Mouse (Mus musculus) liver, embryonic 11.5 days (tissue): ENCODE data around the gene Sertad1. TPM values are rescaled to one million over a fixed set of nuclear protein-coding genes. Genes with fewer than 3 reads are reported as not detected.

ENCODE experiments used
- ATAC-seq: fragments of 200-750 bp; cut with Nextera tagmentation; replicated peaks from 2 replicates; pipeline ENCODE4 v1.8.0; 2017; ENCODE audit warnings: moderate number of reproducible peaks, mild to moderate bottlenecking, moderate TSS enrichment, moderate library complexity; ENCODE audit not compliant: low FRiP score
- DNase-seq: peaks from one replicate; pipeline ENCODE4 v3.0.0-alpha.2; 2017; ENCODE audit warnings: low spot score
- H3K27ac ChIP-seq: fragments of 300-500 bp; sonication (generic); 2 replicates; pipeline ENCODE4 v1.5.1; 2014; ENCODE audit warnings: mild to moderate bottlenecking, low read depth, low read length, control low read depth
- H3K27me3 ChIP-seq: fragments of 300-500 bp; sonication (generic); replicated peaks from 2 replicates; pipeline ENCODE4 v1.6.1; 2014; ENCODE audit warnings: low read length, mixed read lengths; ENCODE audit not compliant: control insufficient read depth, insufficient read depth
- H3K36me3 ChIP-seq: fragments of 300-500 bp; sonication (generic); 2 replicates; pipeline ENCODE4 v1.6.1; 2014; ENCODE audit warnings: mild to moderate bottlenecking, low read length, moderate library complexity, mixed read lengths; ENCODE audit not compliant: control insufficient read depth, insufficient read depth
- H3K4me1 ChIP-seq: fragments of 300-500 bp; sonication (generic); replicated peaks from 2 replicates; pipeline ENCODE4 v1.6.1; 2014; ENCODE audit warnings: low read length, mixed read lengths; ENCODE audit not compliant: control insufficient read depth, insufficient read depth
- H3K4me2 ChIP-seq: fragments of 300-500 bp; sonication (generic); 2 replicates; pipeline ENCODE4 v1.6.1; 2014; ENCODE audit warnings: mild to moderate bottlenecking, control low read depth, moderate library complexity
- H3K4me3 ChIP-seq: fragments of 300-500 bp; sonication (generic); 2 replicates; pipeline ENCODE4 v1.5.1; 2014; ENCODE audit warnings: low read depth, low read length, control low read depth
- H3K9ac ChIP-seq: fragments of 300-500 bp; sonication (generic); 2 replicates; pipeline ENCODE4 v1.6.1; 2014; ENCODE audit warnings: low read depth, low read length, control low read depth
- H3K9me3 ChIP-seq: fragments of 300-500 bp; sonication (generic); 2 replicates; pipeline ENCODE4 v1.6.1; 2016; ENCODE audit warnings: low read length, inconsistent platforms, mixed read lengths; ENCODE audit not compliant: control insufficient read depth
- WGBS: fragments of 180-500 bp; shearing (Covaris S2); extraction: QIAGEN DNeasy Blood & Tissue Kit; methylation state at CpG from one replicate; pipeline ENCODE4 v1.1.7; 2014; 5-methylcytosine and 5-hydroxymethylcytosine counted together
- polyA plus RNA-seq: library from polyadenylated mRNA; unstranded; fragments of >200 nt; fragmentation: Nextera tagmentation; extraction: Ambion mirVana; gene quantifications from 2 replicates; pipeline ENCODE4 v1.2.1, GENCODE M21; 2014

The Sertad1 gene
- polyA plus RNA-seq, 1 experiment from 2014 or later = 24.3 TPM

DNA sequence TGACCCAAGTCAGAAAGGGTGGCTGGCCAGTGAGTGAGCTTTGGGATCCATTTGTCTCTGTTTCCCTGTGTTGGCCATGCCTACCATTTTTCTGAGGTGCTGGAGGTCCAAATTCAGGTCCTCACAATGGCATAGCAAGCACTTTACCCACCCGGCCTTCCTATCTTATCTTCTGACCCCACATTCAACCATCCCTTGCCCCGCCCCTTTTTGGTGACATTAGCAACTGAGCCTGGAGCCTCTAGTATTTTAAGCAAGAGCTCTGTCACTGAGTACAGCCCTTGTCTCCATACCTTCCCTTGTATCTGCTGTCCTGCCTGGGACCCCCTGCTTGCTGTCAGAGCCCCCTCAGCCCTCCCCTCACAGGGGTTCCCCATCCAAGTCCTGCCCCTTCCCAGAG, 48.7 kb downstream of the Sertad1 start:
- ATAC-seq = peak; percentile 83
- H3K4me1 ChIP-seq = peaks cover 44% of the 10 kb centered on the region

DNA sequence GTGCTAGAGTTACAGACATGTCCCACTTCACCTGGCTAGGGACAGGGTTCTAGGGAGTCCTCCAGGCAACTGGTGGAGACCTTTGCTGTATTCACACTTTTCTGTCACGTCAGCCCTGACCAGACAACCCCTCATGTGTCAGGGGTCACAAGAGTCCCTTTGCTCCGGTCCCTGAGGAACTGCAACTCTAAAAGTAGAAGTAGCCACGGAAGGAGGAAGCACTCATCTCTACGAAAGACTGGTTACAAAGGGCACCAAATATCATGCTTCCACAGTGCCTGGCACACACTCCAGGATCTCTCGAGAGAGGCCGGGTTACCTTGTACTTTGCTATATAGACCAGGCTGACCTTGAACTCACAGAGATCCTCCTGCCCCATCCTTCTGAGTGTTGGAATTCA, 49.9 kb downstream of the Sertad1 start:
- Histone ChIP-seq H3K27ac (no peak overlapping the region; the same call in 1 of the 2 replicates), H3K4me1 (peaks cover 56% of the 10 kb centered on the region), H3K36me3 (0 out of 2 replicates have a peak, but pooled peaks cover 5% of the 10 kb centered on the region), H3K27me3 (no peaks in the 10 kb centered on the region), H3K9me3 (no peaks in the 10 kb centered on the region), H3K9ac (no peak overlapping the region), H3K4me2 (no peak overlapping the region), H3K4me3 (no peak overlapping the region)
- ATAC-seq (no peak), DNase-seq (no peak)
- 77% methylated on average over 6 of the region's 6 CpGs for WGBS

More for the DNA sequence above, 48.7 kb downstream of the Sertad1 start:
- DNase-seq = no peak
- Histone ChIP-seq H3K27ac (peak overlapping the region; percentile 81), H3K4me2 (peak overlapping the region; percentile 57), H3K9me3 (no peaks in the 10 kb centered on the region), H3K27me3 (no peaks in the 10 kb centered on the region), H3K9ac (peak overlapping the region; percentile 49; the same call in 1 of the 2 replicates), H3K36me3 (0 out of 2 replicates have a peak, but pooled peaks cover 5% of the 10 kb centered on the region), H3K4me3 (no peak overlapping the region)
- WGBS = 40% methylated on average over 2 of the region's 2 CpGs

DNA sequence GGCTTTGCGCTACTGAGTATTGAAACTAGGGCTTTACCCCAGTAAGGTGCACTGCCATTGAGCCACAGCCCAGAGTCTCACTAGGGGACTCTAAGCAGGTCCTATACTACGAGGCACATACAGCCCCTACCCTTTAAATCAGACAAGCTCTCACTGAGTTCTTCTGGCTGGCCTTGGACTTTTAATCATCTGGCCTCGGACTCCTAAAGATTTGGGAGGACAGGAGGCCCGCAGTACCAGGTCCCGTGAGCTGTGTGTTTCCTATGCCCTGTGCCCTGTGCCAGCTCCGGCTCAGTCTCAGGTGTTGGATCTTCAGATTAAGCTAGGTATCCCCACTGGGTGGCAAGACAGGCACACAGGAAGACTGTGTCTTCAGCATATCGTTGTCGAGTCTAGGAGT, 51.3 kb downstream of the Sertad1 start:
- no peaks in the 10 kb centered on the region for H3K9me3 ChIP-seq
- H3K4me1 ChIP-seq = peaks cover 64% of the 10 kb centered on the region
- no peak overlapping the region for H3K4me3 ChIP-seq
- DNase-seq = no peak
- no peaks in the 10 kb centered on the region for H3K27me3 ChIP-seq
- ATAC-seq = no peak
- WGBS = 85% methylated on average over 8 of the region's 8 CpGs
- no peak overlapping the region for H3K4me2 ChIP-seq
- H3K27ac ChIP-seq = no peak overlapping the region
- H3K36me3 ChIP-seq = no peaks in the 10 kb centered on the region
- no peak overlapping the region for H3K9ac ChIP-seq

DNA sequence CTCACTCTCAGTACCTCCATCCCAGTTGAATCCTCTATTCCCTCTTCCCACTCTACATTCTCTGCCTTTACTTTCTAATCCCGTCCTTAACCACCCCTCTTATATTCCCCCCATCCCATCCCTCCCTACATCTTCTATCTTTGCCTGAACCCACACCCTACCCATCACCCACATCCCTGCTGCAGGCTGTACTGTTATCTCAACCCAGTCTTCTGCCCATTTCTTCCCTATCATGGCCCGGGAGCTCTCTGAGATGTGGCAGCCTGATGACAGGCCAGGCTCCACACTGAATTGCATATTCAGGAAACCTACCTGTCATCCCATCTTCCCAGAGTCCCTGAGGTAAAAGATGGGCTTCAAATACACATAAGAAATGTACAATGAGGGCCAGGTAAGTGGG, 52.1 kb downstream of the Sertad1 start:
- Histone ChIP-seq H3K9ac (no peak overlapping the region), H3K36me3 (no peaks in the 10 kb centered on the region), H3K27ac (no peak overlapping the region), H3K4me1 (peaks cover 64% of the 10 kb centered on the region), H3K27me3 (no peaks in the 10 kb centered on the region), H3K9me3 (no peaks in the 10 kb centered on the region), H3K4me2 (no peak overlapping the region), H3K4me3 (no peak overlapping the region)
- no peak for DNase-seq
- 51% methylated on average over 2 of the region's 2 CpGs for WGBS
- ATAC-seq = no peak

Other genes with a start within 250 kb of the Sertad1 start
- gene Numbl, start 228.5 kb upstream of the Sertad1 start, polyA plus RNA-seq = 3.6 TPM in 2 replicates
- 7.1 and 10.2 TPM in 2 replicates for gene Ltbp4, start 149.2 kb upstream of the Sertad1 start, polyA plus RNA-seq
- gene Shkbp1, start 130.9 kb upstream of the Sertad1 start, polyA plus RNA-seq = 46.8 and 49.6 TPM in 2 replicates
- gene Gm20479, start 129.5 kb upstream of the Sertad1 start, polyA plus RNA-seq = 0.43 and 1.2 TPM in 2 replicates
- 0.17 and 0.19 TPM in 2 replicates for gene Sptbn4, start 39.2 kb upstream of the Sertad1 start, polyA plus RNA-seq
- 581 and 583 TPM in 2 replicates for gene Blvrb, start 38.9 kb upstream of the Sertad1 start, polyA plus RNA-seq
- gene Sertad3, start 13.1 kb upstream of the Sertad1 start, polyA plus RNA-seq = 20.6 and 21.5 TPM in 2 replicates
- gene Prx, start 12.4 kb downstream of the Sertad1 start, polyA plus RNA-seq = 0.80 and 0.84 TPM in 2 replicates
- 0.33 and 0.40 TPM in 2 replicates for gene Hipk4, start 36.4 kb downstream of the Sertad1 start, polyA plus RNA-seq
- gene Pld3, start 66.3 kb downstream of the Sertad1 start, polyA plus RNA-seq = 39.3 and 44.4 TPM in 2 replicates
- gene 2310022A10Rik, start 66.3 kb downstream of the Sertad1 start, polyA plus RNA-seq = 33.9 and 35.1 TPM in 2 replicates
- 68.4 and 70.1 TPM in 2 replicates for gene Akt2, start 104.6 kb downstream of the Sertad1 start, polyA plus RNA-seq
- gene Ttc9b, start 167.0 kb downstream of the Sertad1 start, polyA plus RNA-seq = not detected in 2 replicates
- gene Map3k10, start 187.7 kb downstream of the Sertad1 start, polyA plus RNA-seq = 4.8 and 5.6 TPM in 2 replicates
- 1.6 and 3.0 TPM in 2 replicates for gene Zfp607b, start 202.4 kb downstream of the Sertad1 start, polyA plus RNA-seq
- gene Zfp60, start 244.5 kb downstream of the Sertad1 start, polyA plus RNA-seq = 15.8 and 17.5 TPM in 2 replicates